Mouse (Mus musculus) B cell, adult 2 months (primary cell): Measurements from ENCODE around the gene Cd27.
A peak's percentile ranks its signal among the peaks of the same experiment; 100 is the strongest.

ENCODE experiments used
- DNase-seq, 2 experiments: peaks; one replicate each; pipeline ENCODE4 v3.0.0; 2022

The Cd27 gene

GRCm38 (mm10) chr6:125241566-125241965, 4.8 kb upstream of the Cd27 start:
- DNase-seq = peak; percentile 30 to 31

GRCm38 (mm10) chr6:125240617-125241016, 3.8 kb upstream of the Cd27 start:
- no peak for DNase-seq

GRCm38 (mm10) chr6:125239547-125239946, 2.7 kb upstream of the Cd27 start:
- DNase-seq = no peak

GRCm38 (mm10) chr6:125238396-125238795, 1.6 kb upstream of the Cd27 start:
- DNase-seq = no peak

- no peak for DNase-seq
These were observed 611 bp upstream of the Cd27 start for GRCm38 (mm10) chr6:125237421-125237820.

- DNase-seq = no peak
These were observed 469 bp downstream of the Cd27 start for GRCm38 (mm10) chr6:125236341-125236740.

- DNase-seq = no peak
These were observed 2.3 kb downstream of the Cd27 start for GRCm38 (mm10) chr6:125234520-125234828.

GRCm38 (mm10) chr6:125233816-125234519, 2.8 kb downstream of the Cd27 start:
- DNase-seq = no peak

- no peak for DNase-seq
These were observed 4.3 kb downstream of the Cd27 start for GRCm38 (mm10) chr6:125232516-125232915.

- DNase-seq = no peak
These were observed 4.8 kb downstream of the Cd27 start for GRCm38 (mm10) chr6:125232045-125232437.

- DNase-seq = peak; percentile 75
These were observed 5.4 kb downstream of the Cd27 start, which contains the start of gene Tapbpl for GRCm38 (mm10) chr6:125231117-125232044. Gene Tapbpl (minus strand): TSS chr6:125231860.

- no peak for DNase-seq
These were observed 6.2 kb downstream of the Cd27 start for GRCm38 (mm10) chr6:125230571-125230970.

GRCm38 (mm10) chr6:125225518-125226115, 11.2 kb downstream of the Cd27 start:
- DNase-seq = peak; percentile 49 to 53

- DNase-seq = peak in 1 of 2 experiments; percentile 27
These were observed 14.2 kb downstream of the Cd27 start for GRCm38 (mm10) chr6:125222577-125222976.

- DNase-seq = peak; percentile 74 to 77
These were observed 14.7 kb downstream of the Cd27 start for GRCm38 (mm10) chr6:125222146-125222545.

- DNase-seq = no peak
These were observed 15.6 kb downstream of the Cd27 start for GRCm38 (mm10) chr6:125221115-125221745.

- peak; percentile 79 to 82 for DNase-seq
These were observed 17.8 kb downstream of the Cd27 start for GRCm38 (mm10) chr6:125218963-125219362.

- DNase-seq = no peak
These were observed 18.9 kb downstream of the Cd27 start for GRCm38 (mm10) chr6:125217899-125218298.

GRCm38 (mm10) chr6:125216898-125217297, 19.9 kb downstream of the Cd27 start:
- DNase-seq = no peak

GRCm38 (mm10) chr6:125215148-125215954, 21.5 kb downstream of the Cd27 start, which contains the start of gene Vamp1:
Gene Vamp1 (plus strand): TSS chr6:125215551.
- DNase-seq = peak; percentile 94 to 97

- DNase-seq = no peak
These were observed 23.1 kb downstream of the Cd27 start for GRCm38 (mm10) chr6:125213715-125214114.

GRCm38 (mm10) chr6:125213129-125213528, 23.7 kb downstream of the Cd27 start:
- no peak for DNase-seq
